Mouse (Mus musculus): ENCODE results near the gene Reep6.
A peak's percentile ranks its signal among the peaks of the same experiment; 100 is the strongest.

DNA sequence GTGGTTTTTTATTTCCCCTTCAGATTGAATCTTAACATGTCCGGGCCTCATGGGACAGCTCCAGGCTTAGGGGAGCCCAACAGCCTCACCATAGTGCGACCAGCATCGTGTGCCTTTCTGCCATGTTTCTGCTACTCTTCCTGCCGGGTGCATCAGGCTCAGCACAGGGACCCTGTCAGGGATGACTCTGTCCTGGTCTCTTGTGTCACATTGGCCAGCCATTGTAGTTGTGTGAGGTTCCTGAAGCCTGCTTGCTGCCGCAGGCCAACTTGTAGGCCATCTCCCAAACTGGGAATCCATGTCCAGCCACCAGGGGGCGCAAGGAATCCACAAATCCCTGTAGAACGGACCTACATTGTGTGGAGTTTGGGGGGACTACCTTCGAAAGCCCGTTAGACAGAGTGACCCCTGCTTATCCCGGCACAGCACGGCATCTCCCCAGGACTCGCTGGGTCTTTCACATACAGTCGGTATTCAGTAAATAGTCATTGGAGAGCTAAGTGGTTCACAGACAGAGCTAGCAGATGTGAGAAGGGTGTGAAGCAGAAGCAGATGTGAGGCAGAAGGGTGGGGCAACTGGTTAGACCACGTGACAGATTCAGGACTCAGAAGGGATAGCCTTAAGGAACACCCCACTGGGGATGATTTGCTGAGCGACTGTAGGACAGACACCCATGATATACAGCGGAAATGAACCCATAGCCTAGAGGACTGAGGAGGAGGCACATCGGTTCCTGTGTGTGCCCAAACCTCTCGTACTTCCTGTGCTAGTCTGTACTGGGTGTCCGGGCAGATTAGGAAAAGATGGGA lies 10.4 kb downstream of the Reep6 start:
- no peak for TF ChIP-seq POLR2A (IDR thresholded peaks at IDR 0.05; ENCODE audit: borderline replicate concordance, extremely low read depth, insufficient read depth, insufficient read length, poor library complexity, severe bottlenecking)
- TF ChIP-seq CTCF (IDR thresholded peaks at IDR 0.05; ENCODE audit: borderline replicate concordance, extremely low read depth, insufficient read depth, insufficient read length): peak; percentile 95
